Mouse (Mus musculus): ENCODE results near the gene Ift22. TPM values are rescaled to one million over a fixed set of nuclear protein-coding genes. Genes with fewer than 3 reads are reported as not detected.
A peak's percentile ranks its signal among the peaks of the same experiment; 100 is the strongest.

Gene Ift22
- 0.02 and 0.24 TPM in 2 replicates for polyA plus RNA-seq (2012)

GRCm38 (mm10) chr5:136907991-136908857 is at the start of gene Ift22:
TSS of gene Ift22 (plus strand) at chr5:136908150.
- peaks cover 3% of the 10 kb centered on the region; the same call in 1 of the 2 replicates for H3K36me3 ChIP-seq (ENCODE audit: control insufficient read depth)
- peaks cover 7% of the 10 kb centered on the region for H3K4me1 ChIP-seq (ENCODE audit: control insufficient read depth)
- 0 out of 2 replicates have a peak, but pooled peaks cover 2% of the 10 kb centered on the region for H3K9me3 ChIP-seq (ENCODE audit: control insufficient read depth, low read length)
- TF ChIP-seq GATA1 (IDR thresholded peaks at IDR 0.05; ENCODE audit: low read length) (no peak), TAL1 (IDR thresholded peaks at IDR 0.05; ENCODE audit: low read length) (no peak)
- peak within 1 kb of the TSS; percentile 60 for H3K4me3 ChIP-seq (replicated peaks)
- H3K27me3 ChIP-seq (ENCODE audit: control insufficient read depth) = no peaks in the 10 kb centered on the region

- no peaks in the 10 kb centered on the region for H3K4me1 ChIP-seq (ENCODE audit: control insufficient read depth)
- no peaks in the 10 kb centered on the region; the same call in 1 of the 2 replicates for H3K27me3 ChIP-seq (ENCODE audit: control insufficient read depth)
- no peak for TF ChIP-seq TAL1 (IDR thresholded peaks at IDR 0.05; ENCODE audit: low read length)
- H3K9me3 ChIP-seq (ENCODE audit: control insufficient read depth, low read length) = no peaks in the 10 kb centered on the region
- no peaks in the 10 kb centered on the region for H3K36me3 ChIP-seq (ENCODE audit: control insufficient read depth)
- no peak overlapping the region for H3K4me3 ChIP-seq (replicated peaks)
Measured at GRCm38 (mm10) chr5:136861191-136861940, 46.6 kb upstream of the Ift22 start.

GRCm38 (mm10) chr5:136862806-136863205 is 45.1 kb upstream of the Ift22 start:
- H3K9me3 ChIP-seq (ENCODE audit: control insufficient read depth, low read length) = no peaks in the 10 kb centered on the region
- no peak for TF ChIP-seq TAL1 (IDR thresholded peaks at IDR 0.05; ENCODE audit: low read length)
- TF ChIP-seq GATA1 (IDR thresholded peaks at IDR 0.05; ENCODE audit: low read length) = no peak
- no peak overlapping the region for H3K4me3 ChIP-seq (replicated peaks)
- no peaks in the 10 kb centered on the region for H3K36me3 ChIP-seq (ENCODE audit: control insufficient read depth)
- H3K27me3 ChIP-seq (ENCODE audit: control insufficient read depth) = no peaks in the 10 kb centered on the region; the same call in 1 of the 2 replicates
- H3K4me1 ChIP-seq (ENCODE audit: control insufficient read depth) = no peaks in the 10 kb centered on the region

- Histone ChIP-seq H3K4me3 (replicated peaks) (no peak overlapping the region), H3K4me1 (ENCODE audit: control insufficient read depth) (no peaks in the 10 kb centered on the region), H3K27me3 (ENCODE audit: control insufficient read depth) (no peaks in the 10 kb centered on the region; the same call in 1 of the 2 replicates), H3K36me3 (ENCODE audit: control insufficient read depth) (no peaks in the 10 kb centered on the region), H3K9me3 (ENCODE audit: control insufficient read depth, low read length) (no peaks in the 10 kb centered on the region)
- TF ChIP-seq TAL1 (IDR thresholded peaks at IDR 0.05; ENCODE audit: low read length) (no peak), GATA1 (IDR thresholded peaks at IDR 0.05; ENCODE audit: low read length) (no peak)
Measured at GRCm38 (mm10) chr5:136863276-136863675, 44.7 kb upstream of the Ift22 start.

- Histone ChIP-seq H3K4me3 (replicated peaks) (no peak overlapping the region), H3K27me3 (ENCODE audit: control insufficient read depth) (no peaks in the 10 kb centered on the region; the same call in 1 of the 2 replicates), H3K4me1 (ENCODE audit: control insufficient read depth) (no peaks in the 10 kb centered on the region), H3K36me3 (ENCODE audit: control insufficient read depth) (no peaks in the 10 kb centered on the region), H3K9me3 (ENCODE audit: control insufficient read depth, low read length) (no peaks in the 10 kb centered on the region; the same call in 1 of the 2 replicates)
- TF ChIP-seq GATA1 (IDR thresholded peaks at IDR 0.05; ENCODE audit: low read length) (no peak), TAL1 (IDR thresholded peaks at IDR 0.05; ENCODE audit: low read length) (no peak)
Measured at GRCm38 (mm10) chr5:136863961-136864674, 43.8 kb upstream of the Ift22 start.

- no peak overlapping the region for H3K4me3 ChIP-seq (replicated peaks)
- no peaks in the 10 kb centered on the region for H3K27me3 ChIP-seq (ENCODE audit: control insufficient read depth)
- no peaks in the 10 kb centered on the region for H3K36me3 ChIP-seq (ENCODE audit: control insufficient read depth)
- no peaks in the 10 kb centered on the region; the same call in 1 of the 2 replicates for H3K9me3 ChIP-seq (ENCODE audit: control insufficient read depth, low read length)
- no peaks in the 10 kb centered on the region for H3K4me1 ChIP-seq (ENCODE audit: control insufficient read depth)
- no peak for TF ChIP-seq TAL1 (IDR thresholded peaks at IDR 0.05; ENCODE audit: low read length)
- no peak for TF ChIP-seq GATA1 (IDR thresholded peaks at IDR 0.05; ENCODE audit: low read length)
Measured at GRCm38 (mm10) chr5:136867706-136868105, 40.2 kb upstream of the Ift22 start.

- Histone ChIP-seq H3K36me3 (ENCODE audit: control insufficient read depth) (no peaks in the 10 kb centered on the region), H3K9me3 (ENCODE audit: control insufficient read depth, low read length) (no peaks in the 10 kb centered on the region; the same call in 1 of the 2 replicates), H3K27me3 (ENCODE audit: control insufficient read depth) (no peaks in the 10 kb centered on the region), H3K4me1 (ENCODE audit: control insufficient read depth) (no peaks in the 10 kb centered on the region), H3K4me3 (replicated peaks) (no peak overlapping the region)
- TF ChIP-seq GATA1 (IDR thresholded peaks at IDR 0.05; ENCODE audit: low read length) (no peak), TAL1 (IDR thresholded peaks at IDR 0.05; ENCODE audit: low read length) (no peak)
Measured at GRCm38 (mm10) chr5:136869451-136870114, 38.4 kb upstream of the Ift22 start.

GRCm38 (mm10) chr5:136872417-136872816 is 35.5 kb upstream of the Ift22 start:
- Histone ChIP-seq H3K9me3 (ENCODE audit: control insufficient read depth, low read length) (no peaks in the 10 kb centered on the region; the same call in 1 of the 2 replicates), H3K4me3 (replicated peaks) (no peak overlapping the region), H3K36me3 (ENCODE audit: control insufficient read depth) (no peaks in the 10 kb centered on the region), H3K4me1 (ENCODE audit: control insufficient read depth) (no peaks in the 10 kb centered on the region), H3K27me3 (ENCODE audit: control insufficient read depth) (no peaks in the 10 kb centered on the region)
- TF ChIP-seq TAL1 (IDR thresholded peaks at IDR 0.05; ENCODE audit: low read length) = no peak
- TF ChIP-seq GATA1 (IDR thresholded peaks at IDR 0.05; ENCODE audit: low read length) = no peak

Measured in erythroblast, embryonic 14.5 days (primary cell).